Comparison of ENCODE assay signal across 8 mouse cellular contexts in genomic region chr14:8080165-8080679, GRCm38 (mm10). TPM values are rescaled to one million over a fixed set of nuclear protein-coding genes. Genes with fewer than 3 reads are reported as not detected.
DNase-seq lines count a peak whose midpoint lies in the region; ATAC-seq and TF ChIP-seq lines count a peak whose summit lies in the region.

Rpp14 (plus strand) TSS chr14:8080367.

- H3K4me2 ChIP-seq in embryonic facial prominence, embryonic 13.5 days = peak within 1 kb of the TSS; percentile 92
- H3K4me2 ChIP-seq in limb, embryonic 14.5 days (replicated peaks; ENCODE audit: low read depth, low read length, severe bottlenecking) = peak within 1 kb of the TSS; percentile 91
- peak within 1 kb of the TSS; percentile 81 for H3K4me2 ChIP-seq in midbrain, postnatal 0 days (ENCODE audit: low read depth, low read length, poor library complexity, severe bottlenecking)

- H3K9ac ChIP-seq in embryonic facial prominence, embryonic 13.5 days = peak within 1 kb of the TSS; percentile 91
- H3K9ac ChIP-seq in limb, embryonic 14.5 days (ENCODE audit: low read depth, low read length, severe bottlenecking) = peak within 1 kb of the TSS; percentile 82
- peak within 1 kb of the TSS; percentile 72 for H3K9ac ChIP-seq in midbrain, postnatal 0 days (replicated peaks; ENCODE audit: low read length, poor library complexity, severe bottlenecking)

- H3K27me3 ChIP-seq in embryonic facial prominence, embryonic 13.5 days = no peaks in the 10 kb centered on the region
- no peaks in the 10 kb centered on the region for H3K27me3 ChIP-seq in limb, embryonic 14.5 days (ENCODE audit: control insufficient read depth, insufficient read depth, low read length)
- H3K27me3 ChIP-seq in midbrain, postnatal 0 days (ENCODE audit: insufficient read depth, low read length) = no peaks in the 10 kb centered on the region

- no peaks in the 10 kb centered on the region for H3K9me3 ChIP-seq in embryonic facial prominence, embryonic 13.5 days
- no peaks in the 10 kb centered on the region for H3K9me3 ChIP-seq in limb, embryonic 14.5 days (ENCODE audit: control insufficient read depth, low read length)
- no peaks in the 10 kb centered on the region for H3K9me3 ChIP-seq in midbrain, postnatal 0 days (ENCODE audit: low read length)

- H3K4me3 ChIP-seq in embryonic facial prominence, embryonic 13.5 days = peak within 1 kb of the TSS; percentile 73
- peak within 1 kb of the TSS; percentile 74 for H3K4me3 ChIP-seq in limb, embryonic 14.5 days (replicated peaks; ENCODE audit: low read length)
- H3K4me3 ChIP-seq in midbrain, postnatal 0 days (ENCODE audit: low read depth, low read length) = peak within 1 kb of the TSS; percentile 68

- peaks cover 14% of the 10 kb centered on the region for H3K36me3 ChIP-seq in embryonic facial prominence, embryonic 13.5 days
- H3K36me3 ChIP-seq in limb, embryonic 14.5 days (ENCODE audit: control insufficient read depth, insufficient read depth, low read length) = peaks cover 11% of the 10 kb centered on the region; the same call in 1 of the 2 replicates
- peaks cover 8% of the 10 kb centered on the region; the same call in 1 of the 2 replicates for H3K36me3 ChIP-seq in midbrain, postnatal 0 days (ENCODE audit: insufficient read depth, low read length)

- peak; percentile 92 for DNase-seq in 3134 (ENCODE audit: extremely low read depth, insufficient read length, low spot score)
- DNase-seq in adrenal gland, postnatal 36 days = peak; percentile 95 to 96
- DNase-seq in heart, adult 8-10 months (ENCODE audit: low spot score) = peak; percentile 96
- peak; percentile 96 for DNase-seq in kidney, adult 9 months
- DNase-seq in limb, embryonic 14.5 days (ENCODE audit: low spot score) = peak; percentile 99
- DNase-seq in midbrain, postnatal 0 days (ENCODE audit: low spot score) = peak; percentile 98
- peak; percentile 89 to 94 for DNase-seq in spleen, postnatal 14 days (ENCODE audit: low spot score in 2 of 2)

- peak; percentile 94 for ATAC-seq in embryonic facial prominence, embryonic 13.5 days (ENCODE audit: insufficient number of reproducible peaks, insufficient read depth, low FRiP score, low TSS enrichment, low read depth)
- peak; percentile 96 for ATAC-seq in limb, embryonic 14.5 days (ENCODE audit: low FRiP score, low read depth)
- peak; percentile 96 for ATAC-seq in midbrain, postnatal 0 days (ENCODE audit: low FRiP score)

- H3K27ac ChIP-seq in embryonic facial prominence, embryonic 13.5 days = peak within 1 kb of the TSS; percentile 96
- H3K27ac ChIP-seq in limb, embryonic 14.5 days (replicated peaks; ENCODE audit: low read depth, low read length) = peak within 1 kb of the TSS; percentile 97
- H3K27ac ChIP-seq in midbrain, postnatal 0 days (ENCODE audit: low read depth, low read length) = peak within 1 kb of the TSS; percentile 86

- peaks cover 22% of the 10 kb centered on the region for H3K4me1 ChIP-seq in embryonic facial prominence, embryonic 13.5 days
- peaks cover 14% of the 10 kb centered on the region; the same call in 1 of the 2 replicates for H3K4me1 ChIP-seq in limb, embryonic 14.5 days (ENCODE audit: control insufficient read depth, insufficient read depth, low read length)
- H3K4me1 ChIP-seq in midbrain, postnatal 0 days (ENCODE audit: insufficient read depth, low read length) = 0 out of 2 replicates have a peak, but pooled peaks cover 5% of the 10 kb centered on the region

- TF ChIP-seq CTCF in midbrain, postnatal 0 days (IDR thresholded peaks at IDR 0.05) = peak; percentile 99

- under 1% methylated on average over 47 of the region's 47 CpGs for WGBS in embryonic facial prominence, embryonic 13.5 days
- under 1% methylated on average over 47 of the region's 47 CpGs for WGBS in limb, embryonic 14.5 days
- under 1% methylated on average over 47 of the region's 47 CpGs for WGBS in midbrain, postnatal 0 days

- TF ChIP-seq POLR2A in limb, embryonic 14.5 days (IDR thresholded peaks at IDR 0.05; ENCODE audit: borderline replicate concordance, extremely low read depth, insufficient read depth, insufficient read length) = no peak

RNA-seq across cellular contexts. Expression of gene Rpp14, which starts in this region (rescaled TPM):
- 10 to 100 TPM; 43.3 to 46.0 TPM for total RNA-seq in adrenal gland, postnatal 36 days (2021)
- 59.5 and 64.3 TPM in 2 replicates for polyA plus RNA-seq in embryonic facial prominence, embryonic 13.5 days (2015; fragmentation: Nextera tagmentation; extraction: Ambion mirVana)
- total RNA-seq in heart, adult 8-10 months (2022) = 10 to 100 TPM; 26.2 to 33.3 (median 28.2) TPM
- 17.3 and 20.7 TPM in 2 replicates for polyA plus RNA-seq in limb, embryonic 14.5 days (2012; rRNA removed)
- 49.2 and 50.7 TPM in 2 replicates for polyA plus RNA-seq in limb, embryonic 14.5 days (2014; fragmentation: Nextera tagmentation; extraction: Ambion mirVana)
- 20.6 and 31.1 TPM in 2 replicates for total RNA-seq in midbrain, postnatal 0 days (2014; rRNA removed)
- polyA plus RNA-seq in midbrain, postnatal 0 days (2015; fragmentation: Nextera tagmentation; extraction: Ambion mirVana) = 35.5 and 39.6 TPM in 2 replicates

Comparison
In these comparisons a context has a peak if more than half of its experiments do, and no peak if none do; other contexts are left out.
1. Peak in every context shown above with its lines: DNase-seq, ATAC-seq, H3K4me3 ChIP-seq and H3K27ac ChIP-seq.